Mouse (Mus musculus): Measurements from ENCODE around the gene C1d. TPM values are rescaled to one million over a fixed set of nuclear protein-coding genes. Genes with fewer than 3 reads are reported as not detected.

The C1d gene
- total RNA-seq, 2 experiments from 2014 or later = 34.6 to 34.7 TPM

Other genes with a start within 250 kb of the C1d start
- 1 to 10 TPM; 6.8 to 7.8 TPM for gene Cnrip1, start 206.0 kb upstream of the C1d start, total RNA-seq (2021)
- gene Plek, start 205.2 kb upstream of the C1d start, total RNA-seq (2021) = 1 to 10 TPM; 3.0 to 4.1 TPM
- 10 to 100 TPM; 66.5 to 69.7 TPM for gene Ppp3r1, start 98.3 kb upstream of the C1d start, total RNA-seq (2021)
- 1 to 10 TPM; 7.6 to 10.0 TPM for gene Wdr92, start 75.5 kb upstream of the C1d start, total RNA-seq (2021)
- 10 to 100 TPM; 24.2 to 28.3 TPM for gene Pno1, start 46.0 kb upstream of the C1d start, total RNA-seq (2021)

Measured in heart, postnatal 14 days (tissue).